In genomic region chr5:45496930-45497550, GRCm38 (mm10) we compare ENCODE assay signal across 23 mouse cellular contexts. TPM values are rescaled to one million over a fixed set of nuclear protein-coding genes. Genes with fewer than 3 reads are reported as not detected.
DNase-seq lines count a peak whose midpoint lies in the region; ATAC-seq and TF ChIP-seq lines count a peak whose summit lies in the region.
"Had no signal": no experiment of that assay in that cellular context is flagged by ENCODE, and none has a peak within 500 bp of the region (broad histone marks: within the 10 kb centered on the region; RNA-seq: fewer than 3 reads in every experiment).

No protein-coding gene starts in this region.

- no peaks in the 10 kb centered on the region for H3K27me3 ChIP-seq in kidney, adult 2 months (replicated peaks; ENCODE audit: control insufficient read depth, insufficient read depth, low read length)
- H3K27me3 ChIP-seq in liver, postnatal 0 days (ENCODE audit: insufficient read depth, low read length) = no peaks in the 10 kb centered on the region
- no peaks in the 10 kb centered on the region for H3K27me3 ChIP-seq in liver, embryonic 12.5 days (replicated peaks)
- no peaks in the 10 kb centered on the region for H3K27me3 ChIP-seq in Patski
- H3K27me3 ChIP-seq: liver, embryonic 15.5 days; midbrain, embryonic 13.5 days had no signal

- peak; percentile 59 for DNase-seq in kidney, adult 2 months
- DNase-seq in kidney, postnatal 4 days = no peak
- DNase-seq in liver, postnatal 0 days = no peak
- DNase-seq in Patski (ENCODE audit: low read depth, low spot score) = peak; percentile 91
- DNase-seq in urinary bladder, postnatal 4 days (ENCODE audit: low spot score in 2 of 2) = no peak
- no peak for DNase-seq in neural tube, embryonic 10.5 days (ENCODE audit: extremely low spot score, low spot score)
- DNase-seq: adrenal gland, adult 2 months; cerebellum, postnatal 14 days; forebrain, postnatal 0 days; left cerebral cortex, postnatal 4 days; lung, postnatal 14 days; thymus, postnatal 36 days had no signal

- TF ChIP-seq CTCF in kidney, adult 2 months (conservative IDR thresholded peaks at IDR 0.05; ENCODE audit: insufficient read depth, insufficient read length, low read depth, low read length) = no peak
- TF ChIP-seq CTCF in liver, postnatal 0 days (IDR thresholded peaks at IDR 0.05; ENCODE audit: low read depth) = no peak
- TF ChIP-seq CTCF in Patski (IDR thresholded peaks at IDR 0.05) = no peak

- in situ Hi-C loops in Patski (cut with MboI; ENCODE audit: low pct_unique_long_range_greater_than_20kb) = loop anchor here (25.0 kb wide), 1 partner anchor 365 kb away; the partner anchor contains the start of gene Lcorl

- WGBS in kidney, adult 2 months = 46% methylated on average over 12 of the region's 12 CpGs
- WGBS in liver, postnatal 0 days (ENCODE audit: insufficient replicate concordance) = 73% methylated on average over 12 of the region's 12 CpGs
- WGBS in liver, embryonic 12.5 days (ENCODE audit: insufficient replicate concordance) = 78% methylated on average over 12 of the region's 12 CpGs

- peak overlapping the region; percentile 35 for H3K27ac ChIP-seq in kidney, adult 2 months (ENCODE audit: insufficient read depth, low read depth, low read length)
- peak overlapping the region; percentile 22; the same call in 1 of the 2 replicates for H3K27ac ChIP-seq in liver, postnatal 0 days (ENCODE audit: low read depth)
- no peak overlapping the region for H3K27ac ChIP-seq in liver, embryonic 12.5 days
- H3K27ac ChIP-seq: heart, embryonic 10.5 days; liver, embryonic 15.5 days; midbrain, embryonic 13.5 days had no signal

- H3K36me3 ChIP-seq in kidney, adult 2 months (ENCODE audit: control insufficient read depth, insufficient read depth, low read length) = peaks cover 2% of the 10 kb centered on the region; the same call in 1 of the 2 replicates
- peaks cover 18% of the 10 kb centered on the region for H3K36me3 ChIP-seq in liver, postnatal 0 days (replicated peaks; ENCODE audit: insufficient read depth, low read length)
- H3K36me3 ChIP-seq in liver, embryonic 12.5 days = peaks cover 63% of the 10 kb centered on the region

- peaks cover 10% of the 10 kb centered on the region; the same call in 1 of the 2 replicates for H3K4me1 ChIP-seq in kidney, adult 2 months (ENCODE audit: control insufficient read depth, insufficient read depth, low read length)
- H3K4me1 ChIP-seq in liver, postnatal 0 days (ENCODE audit: insufficient read depth) = peaks cover 14% of the 10 kb centered on the region
- H3K4me1 ChIP-seq in liver, embryonic 12.5 days = peaks cover 25% of the 10 kb centered on the region

- no peak overlapping the region for H3K9ac ChIP-seq in liver, postnatal 0 days (replicated peaks)
- H3K9ac ChIP-seq in liver, embryonic 12.5 days = no peak overlapping the region
- H3K9ac ChIP-seq: forebrain, postnatal 0 days; liver, embryonic 15.5 days; midbrain, embryonic 13.5 days had no signal

- no peak overlapping the region for H3K4me2 ChIP-seq in liver, postnatal 0 days (ENCODE audit: low read depth, low read length)
- H3K4me2 ChIP-seq in liver, embryonic 12.5 days = no peak overlapping the region
- H3K4me2 ChIP-seq: liver, embryonic 15.5 days; midbrain, embryonic 13.5 days had no signal

- ATAC-seq in liver, postnatal 0 days = no peak
- ATAC-seq in liver, embryonic 12.5 days = no peak
- peak; percentile 73 for ATAC-seq in Patski
- ATAC-seq: forebrain, postnatal 0 days; midbrain, embryonic 13.5 days had no signal

- CTCF ChIA-PET in Patski (lab: Charles Lee) = interaction anchor here (0.9 to 1.0 kb wide), 2 partner anchors 12 to 18 kb away, joined by 3 read pairs; no protein-coding TSS in a partner anchor

- H3K4me3 ChIP-seq in kidney, adult 2 months (ENCODE audit: insufficient read depth, low read depth, low read length) = no peak overlapping the region
- no peak overlapping the region for H3K4me3 ChIP-seq in liver, postnatal 0 days (ENCODE audit: low read depth, low read length)
- H3K4me3 ChIP-seq in liver, embryonic 12.5 days = no peak overlapping the region
- H3K4me3 ChIP-seq: heart, embryonic 10.5 days; liver, embryonic 15.5 days; midbrain, embryonic 13.5 days had no signal

- no peak for TF ChIP-seq POLR2A in kidney, adult 2 months (IDR thresholded peaks at IDR 0.05; ENCODE audit: low read depth, low read length)

- no peaks in the 10 kb centered on the region for H3K9me3 ChIP-seq in liver, postnatal 0 days (ENCODE audit: low read length)
- no peaks in the 10 kb centered on the region for H3K9me3 ChIP-seq in liver, embryonic 12.5 days (replicated peaks)
- H3K9me3 ChIP-seq: G1E; heart, embryonic 10.5 days; liver, embryonic 15.5 days; midbrain, embryonic 13.5 days had no signal

- POLR2A ChIA-PET in Patski (lab: Charles Lee) = no interaction called here

- TF ChIP-seq EP300 in liver, postnatal 0 days (IDR thresholded peaks at IDR 0.05; ENCODE audit: low read depth) = no peak

RNA-seq across cellular contexts. Expression of gene Lap3, which starts 3.9 kb away (rescaled TPM):
- 93.2 and 96.5 TPM in 2 replicates for polyA plus RNA-seq in kidney, adult 2 months (2012; rRNA removed)
- 50.3 and 50.8 TPM in 2 replicates for polyA plus RNA-seq in liver, postnatal 0 days (2015; fragmentation: Nextera tagmentation; extraction: Ambion mirVana)
- polyA plus RNA-seq in liver, embryonic 12.5 days (2016; fragmentation: Nextera tagmentation; extraction: Ambion mirVana) = 67.2 and 69.0 TPM in 2 replicates
- polyA plus RNA-seq in Patski (2021) = 115 TPM

RNA-seq across cellular contexts. Expression of gene Med28, which starts 23.0 kb away (rescaled TPM):
- polyA plus RNA-seq in kidney, adult 2 months (2012; rRNA removed) = 173 and 194 TPM in 2 replicates
- polyA plus RNA-seq in liver, postnatal 0 days (2015; fragmentation: Nextera tagmentation; extraction: Ambion mirVana) = 70.5 and 72.2 TPM in 2 replicates
- 138 TPM in 2 replicates for polyA plus RNA-seq in liver, embryonic 12.5 days (2016; fragmentation: Nextera tagmentation; extraction: Ambion mirVana)
- 156 TPM for polyA plus RNA-seq in Patski (2021)

RNA-seq across cellular contexts. Expression of gene Clrn2, which starts 43.5 kb away (rescaled TPM):
- polyA plus RNA-seq in kidney, adult 2 months (2012; rRNA removed) = not detected in 2 replicates
- not detected in 2 replicates for polyA plus RNA-seq in liver, postnatal 0 days (2015; fragmentation: Nextera tagmentation; extraction: Ambion mirVana)
- not detected in 2 replicates for polyA plus RNA-seq in liver, embryonic 12.5 days (2016; fragmentation: Nextera tagmentation; extraction: Ambion mirVana)
- not detected for polyA plus RNA-seq in Patski (2021)
- polyA plus RNA-seq: adrenal gland, adult 2 months; C2C12; forebrain, postnatal 0 days; G1E; heart, embryonic 10.5 days; heart, postnatal 0 days; hindbrain, embryonic 11.5 days; liver, embryonic 15.5 days; midbrain, embryonic 13.5 days; neural tube, embryonic 14.5 days; spleen, adult 2 months; stomach, embryonic 14.5 days had no signal

RNA-seq across cellular contexts. Expression of gene Qdpr, which starts 47.0 kb away (rescaled TPM):
- 415 and 434 TPM in 2 replicates for polyA plus RNA-seq in kidney, adult 2 months (2012; rRNA removed)
- 202 and 206 TPM in 2 replicates for polyA plus RNA-seq in liver, postnatal 0 days (2015; fragmentation: Nextera tagmentation; extraction: Ambion mirVana)
- 74.1 and 77.6 TPM in 2 replicates for polyA plus RNA-seq in liver, embryonic 12.5 days (2016; fragmentation: Nextera tagmentation; extraction: Ambion mirVana)
- polyA plus RNA-seq in Patski (2021) = 68.6 TPM

Comparison
In these comparisons a context has a peak if more than half of its experiments do, and no peak if none do; other contexts are left out.
1. DNase-seq: peak in kidney, adult 2 months (single experiment) and Patski (single experiment); none in kidney, postnatal 4 days (0 of 2), liver, postnatal 0 days (single experiment), urinary bladder, postnatal 4 days (0 of 2) and neural tube, embryonic 10.5 days (single experiment).